Mouse (Mus musculus) adrenal gland (tissue): ENCODE data around the gene Nid1.
"Not testable (repeated sequence)": the region's sequence is repeated elsewhere in the genome, so short reads cannot be mapped to it uniquely, and the experiment has no call there.

Source experiments
- intact Hi-C: fragments of 180-260 bp; cut with DNase I; formaldehyde crosslinking; loops from one replicate; pipeline ENCODE4 v1.15.1; 2025

The Nid1 gene

GRCm38 (mm10) chr13:13537272-13538015, 100.1 kb downstream of the Nid1 start:
- intact Hi-C loops = no loop called here

DNA sequence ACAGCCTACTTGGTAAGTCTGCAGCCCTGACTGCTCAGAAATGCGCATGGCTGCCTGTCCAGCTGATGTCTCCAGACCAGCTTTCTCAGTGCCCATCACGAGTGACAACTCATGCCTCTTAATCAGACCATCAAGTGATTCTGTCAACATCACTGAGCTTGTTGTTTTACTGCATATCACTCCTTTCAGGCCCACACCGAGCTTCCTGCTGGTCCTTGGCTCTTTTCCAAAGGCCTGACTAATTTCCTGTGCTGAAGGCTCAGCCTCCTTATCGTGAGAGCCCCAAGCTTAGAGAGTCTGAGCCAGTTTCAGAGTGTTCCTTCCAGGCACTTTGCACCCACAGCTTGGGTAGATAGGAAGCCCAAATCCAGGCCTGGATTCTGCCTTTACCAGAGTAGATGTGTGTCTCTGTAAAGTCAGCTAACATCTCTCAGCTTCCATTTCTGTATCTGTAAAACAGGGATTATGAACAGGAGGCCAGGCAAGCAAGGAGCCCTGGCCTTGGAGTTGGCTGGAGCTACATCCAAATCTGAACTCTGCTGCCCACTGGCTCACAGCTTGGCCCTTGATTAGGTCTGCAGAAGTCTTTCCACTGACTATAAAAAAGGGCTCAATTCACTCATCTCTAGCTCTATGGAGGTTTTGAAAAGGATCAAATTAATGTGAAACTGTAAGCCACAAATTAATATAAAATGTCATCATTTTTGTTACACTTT, 101.4 kb downstream of the Nid1 start:
- intact Hi-C loops = no loop called here

GRCm38 (mm10) chr13:13543073-13543472, 105.7 kb downstream of the Nid1 start:
- intact Hi-C loops = not testable (repeated sequence)

DNA sequence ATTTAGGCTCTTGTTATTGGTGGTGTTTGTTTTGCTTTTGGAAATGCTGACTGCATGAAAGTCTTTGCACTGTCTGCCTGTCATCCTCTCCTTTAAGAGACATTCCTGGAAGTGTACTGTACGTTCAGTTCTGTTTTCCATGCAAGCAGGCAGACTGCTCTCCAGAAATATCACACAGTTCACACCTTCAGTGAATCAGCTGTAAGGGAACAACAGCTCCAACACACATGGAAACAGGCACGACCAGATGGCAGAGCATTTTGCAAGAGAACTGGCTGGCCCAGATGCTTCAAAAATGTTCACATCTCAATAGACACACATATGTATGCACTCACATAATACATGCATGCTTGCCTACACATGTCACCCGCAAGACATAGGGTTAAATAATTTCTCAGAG, 109.4 kb downstream of the Nid1 start:
- intact Hi-C loops = no loop called here

- intact Hi-C loops = no loop called here
Measured at GRCm38 (mm10) chr13:13547889-13548288, 110.5 kb downstream of the Nid1 start.

DNA sequence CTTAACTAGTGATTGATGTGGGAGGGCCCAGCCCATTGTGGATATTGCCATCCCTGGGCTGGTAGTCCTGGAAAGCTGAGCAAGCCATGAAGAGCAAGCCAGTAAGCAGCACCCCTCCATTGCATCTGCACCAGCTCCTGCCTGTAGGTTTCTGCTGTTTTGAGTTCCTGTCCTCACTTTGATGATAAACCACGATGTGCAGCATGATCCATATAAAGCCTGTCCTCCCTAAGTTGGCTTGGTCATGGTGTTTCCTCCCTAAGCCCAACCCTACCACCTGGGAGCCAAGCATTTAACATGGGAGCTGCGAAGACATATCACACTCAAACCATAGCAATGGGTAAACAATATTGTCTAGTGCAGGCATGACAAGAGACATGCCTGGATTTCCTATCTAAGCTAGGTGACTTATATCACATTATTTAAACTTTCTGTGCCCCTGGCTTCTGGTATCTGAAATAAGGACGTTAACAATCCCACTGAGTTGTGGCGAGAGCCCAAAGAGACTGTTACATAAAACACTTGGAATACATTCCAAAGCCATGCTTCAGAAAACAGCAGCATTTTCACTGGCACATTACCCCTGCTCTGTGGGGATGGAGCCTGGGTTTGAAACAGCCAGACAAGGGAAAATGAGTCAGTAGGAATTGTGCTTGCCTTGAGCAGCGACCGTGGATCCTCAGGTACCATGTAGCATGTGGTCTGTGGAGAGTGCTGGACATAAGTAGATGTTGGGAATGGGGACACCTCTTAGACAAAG, 111.3 kb downstream of the Nid1 start:
- intact Hi-C loops = no loop called here

DNA sequence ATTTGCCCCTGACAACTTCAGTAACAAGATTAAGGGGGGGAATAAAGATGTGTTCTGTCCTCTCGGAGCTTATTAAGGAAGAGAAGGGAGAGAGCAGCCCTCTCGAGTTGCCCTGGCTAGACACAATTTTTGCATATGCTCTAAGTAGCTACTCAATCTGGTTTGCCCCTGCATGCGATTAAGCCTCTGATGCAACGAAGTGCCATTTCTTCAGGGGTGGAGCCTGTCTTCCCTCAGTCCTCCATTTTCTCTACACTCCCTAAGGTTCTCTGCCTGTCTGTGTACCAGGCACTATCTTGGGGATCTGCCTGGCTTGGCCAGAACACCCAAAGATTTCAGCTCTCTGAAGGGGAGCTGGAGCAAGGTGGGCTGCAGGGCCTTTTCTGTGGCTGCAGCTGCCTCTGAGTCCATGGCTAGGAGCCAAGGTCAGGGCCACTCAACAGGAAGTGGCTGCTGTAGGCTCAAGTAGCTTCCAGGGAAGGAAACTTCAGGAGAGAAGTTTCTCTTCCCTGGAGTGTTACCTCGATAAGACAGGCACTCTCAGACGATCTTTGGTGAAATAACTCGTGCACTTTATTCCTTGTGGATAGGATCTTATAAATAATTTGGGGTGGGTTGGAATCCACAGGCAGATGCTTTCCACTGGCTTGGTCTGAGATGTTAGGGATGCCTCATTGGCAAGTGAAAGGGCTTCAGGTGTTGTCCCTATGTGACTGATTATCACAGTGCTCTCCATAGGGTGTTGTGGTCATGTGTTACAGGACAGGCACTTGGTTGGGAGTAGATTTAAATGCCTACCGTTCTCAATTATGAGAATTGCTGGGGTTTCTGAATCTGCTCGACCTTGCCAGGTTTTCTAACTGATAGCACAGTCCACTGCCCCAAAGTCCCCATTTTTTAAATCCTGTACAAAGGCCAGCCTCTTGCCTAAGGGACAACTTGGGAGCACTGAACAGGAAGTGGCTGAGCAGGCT, 112.6 kb downstream of the Nid1 start:
- intact Hi-C loops = no loop called here

GRCm38 (mm10) chr13:13552020-13552419, 114.7 kb downstream of the Nid1 start:
- intact Hi-C loops = no loop called here

GRCm38 (mm10) chr13:13553660-13554059, 116.3 kb downstream of the Nid1 start:
- intact Hi-C loops = no loop called here

GRCm38 (mm10) chr13:13555196-13555595, 117.8 kb downstream of the Nid1 start:
- intact Hi-C loops = no loop called here

DNA sequence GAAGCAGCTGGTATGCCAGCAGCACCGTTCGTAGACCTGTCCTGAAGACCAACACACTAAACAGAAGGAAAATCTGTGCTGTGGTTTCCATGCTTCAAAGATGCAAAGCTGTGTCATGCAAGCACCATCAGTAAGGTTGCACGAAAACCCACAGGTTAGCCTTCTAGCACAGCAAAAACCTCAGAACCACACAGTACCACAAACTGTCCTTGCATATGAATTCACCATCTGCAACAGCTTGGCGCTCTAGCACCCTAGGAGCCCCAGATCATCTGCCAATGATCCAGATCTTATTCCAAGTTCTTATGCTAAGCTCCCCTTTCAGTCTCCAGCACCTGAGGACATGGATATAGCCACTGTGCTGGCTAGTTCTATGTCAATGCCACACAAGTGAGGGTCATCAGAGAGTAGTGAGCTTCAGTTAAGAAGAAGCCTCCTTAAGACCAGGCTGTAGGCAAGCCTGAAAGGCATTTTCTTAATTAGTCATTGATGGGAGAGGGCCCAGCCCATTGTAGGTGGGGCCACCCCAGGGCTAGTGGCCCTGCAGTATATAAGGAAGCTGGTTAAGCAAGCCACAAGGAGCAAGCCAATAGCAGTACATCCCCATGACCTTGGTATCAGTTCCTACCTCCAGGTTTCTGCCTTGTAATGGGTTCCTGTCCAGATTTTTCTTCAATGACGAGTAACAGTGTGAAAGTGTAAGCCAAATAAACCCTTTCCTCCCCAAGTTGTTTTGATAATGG, 119.8 kb downstream of the Nid1 start:
- intact Hi-C loops = no loop called here

DNA sequence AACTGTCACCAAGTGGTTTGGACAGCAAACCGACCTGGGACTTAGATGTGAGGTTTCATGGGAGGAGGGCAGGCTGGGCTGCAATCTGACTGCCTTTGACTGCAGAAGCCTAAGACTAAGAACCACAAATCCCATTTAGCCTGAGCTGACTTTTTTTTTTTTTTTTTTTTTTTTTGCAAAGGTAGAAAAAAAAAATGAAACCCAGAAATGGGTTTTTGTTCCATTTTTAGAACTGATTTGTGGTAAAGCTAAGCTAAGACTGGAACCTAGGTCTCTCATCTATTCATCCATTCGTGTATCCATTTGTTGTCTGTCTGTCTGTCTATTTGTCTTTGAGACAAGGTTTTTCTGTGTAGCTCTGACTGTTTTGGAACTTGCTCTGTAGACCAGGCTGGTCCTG, 120.9 kb downstream of the Nid1 start:
- intact Hi-C loops = no loop called here

DNA sequence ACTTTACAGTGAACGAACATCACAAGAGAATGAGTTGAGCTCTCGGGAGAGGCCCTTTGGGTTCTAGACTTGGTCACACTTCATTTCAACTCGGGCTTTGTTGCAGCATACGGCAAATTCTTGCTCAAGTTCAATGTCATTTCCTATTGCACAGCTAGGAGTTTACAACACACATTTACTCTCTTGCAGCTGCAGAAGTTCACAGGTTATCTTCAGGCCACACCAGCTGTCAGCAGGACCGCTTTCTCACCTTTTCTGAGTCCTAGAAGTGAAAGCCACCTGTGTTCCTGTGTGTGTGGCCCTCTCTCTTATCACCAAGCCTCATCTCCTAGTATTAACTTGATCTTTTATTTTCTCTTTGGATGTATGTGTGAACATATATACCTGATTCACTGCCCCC, 121.5 kb downstream of the Nid1 start:
- intact Hi-C loops = no loop called here
